Mouse (Mus musculus): ENCODE measurements at regions not wholly inside any gene's neighbourhood (a gene's known extent, or its start where the extent isn't known, plus 50 kb on each side); places are given as distances from the start of the nearest gene placed in this dataset.
A peak's percentile ranks its signal among the peaks of the same experiment; 100 is the strongest.

GRCm38 (mm10) chrX:58093245-58093644 is 70.7 kb downstream of the Zic3 start:
- DNase-seq (ENCODE audit: low spot score in 2 of 2): no peak

- DNase-seq (ENCODE audit: low spot score in 2 of 2): no peak
Observed at GRCm38 (mm10) chrX:58117761-58118426, 95.4 kb downstream of the Zic3 start.

GRCm38 (mm10) chrX:58155371-58156124 is 133.0 kb downstream of the Zic3 start:
- DNase-seq (ENCODE audit: low spot score in 2 of 2): no peak

- DNase-seq (ENCODE audit: low spot score in 2 of 2): no peak
Observed at GRCm38 (mm10) chrX:58157361-58157760, 134.9 kb downstream of the Zic3 start.

- DNase-seq (ENCODE audit: low spot score in 2 of 2): peak in 1 of 2 experiments; percentile 7
Observed at GRCm38 (mm10) chrX:58166184-58166904, 143.8 kb downstream of the Zic3 start.

- no peak for DNase-seq (ENCODE audit: low spot score in 2 of 2)
Observed at GRCm38 (mm10) chrX:58174326-58174725, 151.8 kb downstream of the Zic3 start.
